Mouse (Mus musculus) WW6 (cell line): ENCODE measurements around the gene Rapgef3.

Source experiments
- DNase-seq: peaks from one replicate; pipeline ENCODE4 v3.0.0-alpha.2; 2013; ENCODE audit warnings: low read depth, low spot score

Rapgef3 gene

DNA sequence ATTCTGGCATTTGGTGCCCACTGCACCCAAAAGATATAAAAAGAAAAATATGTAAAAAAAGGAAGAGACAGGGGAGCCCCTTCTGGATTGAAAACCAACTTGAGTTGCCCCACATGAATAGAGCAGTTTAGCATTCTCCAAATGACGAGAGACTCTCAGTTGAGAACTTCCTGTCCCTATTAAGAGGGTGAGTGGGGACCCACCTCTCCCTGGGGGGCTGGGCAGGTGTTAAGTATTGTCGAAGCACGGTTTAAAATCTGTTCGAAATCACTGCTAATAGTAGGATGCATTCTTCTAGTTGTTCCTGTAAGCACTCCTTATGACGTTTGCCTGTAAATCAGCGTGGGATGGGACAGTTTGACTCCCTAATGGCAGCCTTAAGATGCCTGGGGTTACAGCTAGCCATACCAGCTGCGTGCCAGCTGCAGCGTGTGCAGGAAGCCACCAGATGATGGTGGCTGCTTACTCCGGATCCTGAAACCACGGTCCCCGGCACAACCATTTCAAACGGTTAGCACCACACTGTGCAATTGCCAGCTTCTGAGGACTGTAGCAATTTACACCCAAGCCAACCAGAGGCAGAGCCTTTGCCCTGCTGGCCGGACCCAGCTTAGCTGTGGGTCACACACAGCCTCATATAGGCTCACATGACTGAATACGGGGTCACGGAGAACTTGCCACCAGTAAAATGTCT lies 46.6 kb downstream of the Rapgef3 start:
- no peak for DNase-seq

GRCm38 (mm10) chr15:97720026-97720675 lies 47.6 kb downstream of the Rapgef3 start:
- DNase-seq, result no peak

DNA sequence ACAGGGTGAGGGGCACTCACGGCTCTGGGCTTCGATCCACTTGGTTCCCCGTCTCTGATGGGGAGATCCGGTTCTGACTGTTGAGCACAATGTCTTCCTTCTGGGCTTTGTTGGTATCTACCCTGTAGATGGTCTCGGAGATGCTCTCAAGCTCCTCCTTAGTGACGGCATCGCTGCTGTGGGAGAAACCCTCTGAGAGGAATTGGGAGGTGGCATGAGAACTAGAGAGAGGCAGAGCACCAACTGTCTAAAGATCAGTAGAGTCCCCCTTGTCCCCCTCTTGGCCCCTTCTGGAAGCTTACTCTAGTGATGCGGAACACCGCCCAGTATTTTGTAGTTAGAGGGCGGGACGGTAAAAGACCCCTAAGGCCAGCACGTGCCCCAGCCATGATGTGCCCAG lies 48.3 kb downstream of the Rapgef3 start:
- DNase-seq, result no peak

- DNase-seq, result no peak
These were observed 49.1 kb downstream of the Rapgef3 start for GRCm38 (mm10) chr15:97718535-97719155.

DNA sequence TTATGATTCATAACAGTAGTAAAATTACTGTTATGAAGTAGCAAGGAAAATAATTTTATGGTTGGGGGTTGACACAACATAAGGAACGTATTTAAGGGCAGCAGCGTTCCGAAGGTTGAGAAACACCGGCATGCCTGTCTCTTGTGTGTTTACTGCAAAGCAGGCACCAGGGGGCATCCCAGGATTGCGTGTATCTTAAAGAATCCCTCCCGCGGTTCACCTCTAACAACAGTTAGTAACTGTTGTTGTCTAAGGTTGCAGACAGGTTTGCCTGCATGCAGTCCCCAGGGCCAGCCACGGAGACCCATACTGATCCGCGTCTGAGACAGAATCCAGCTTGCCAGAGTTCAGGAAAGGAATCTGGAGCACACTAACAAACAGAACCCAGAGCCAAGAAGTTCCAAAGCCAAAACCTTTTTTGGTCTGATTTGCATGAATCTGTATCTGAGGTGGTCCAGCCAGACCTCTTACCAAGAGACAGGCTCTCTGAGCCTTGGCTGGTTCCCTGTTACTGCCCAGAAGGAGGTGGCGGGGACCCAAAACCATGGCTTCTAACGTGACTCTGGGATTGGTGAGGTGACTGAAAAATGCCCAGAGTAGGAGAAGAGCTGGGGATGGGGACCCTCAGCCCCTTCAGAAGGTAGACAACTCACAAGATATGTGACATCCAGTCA lies 49.8 kb downstream of the Rapgef3 start:
- DNase-seq, result peak; percentile 34

- DNase-seq, result no peak
These were observed 51.0 kb downstream of the Rapgef3 start for GRCm38 (mm10) chr15:97716782-97717181.

DNA sequence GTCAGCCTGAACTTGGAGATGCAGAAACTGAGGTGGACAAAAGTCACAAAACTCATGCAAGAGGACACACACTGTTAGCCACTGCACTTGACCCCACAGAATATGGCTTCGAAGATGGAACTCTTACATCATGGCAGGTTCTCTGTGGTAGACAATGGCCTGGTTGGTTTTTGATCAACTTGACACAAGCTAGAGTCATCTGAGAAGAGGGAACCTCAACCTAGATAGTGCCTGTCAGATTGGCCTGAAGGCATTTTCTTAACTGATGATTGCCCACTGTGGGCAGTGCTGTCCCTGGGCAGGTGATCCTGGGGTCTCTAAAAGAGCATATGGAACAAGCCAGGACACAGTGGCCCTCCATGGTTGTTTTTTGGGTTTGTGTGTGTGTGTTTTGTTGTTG lies 52.0 kb downstream of the Rapgef3 start:
- DNase-seq, result no peak

DNA sequence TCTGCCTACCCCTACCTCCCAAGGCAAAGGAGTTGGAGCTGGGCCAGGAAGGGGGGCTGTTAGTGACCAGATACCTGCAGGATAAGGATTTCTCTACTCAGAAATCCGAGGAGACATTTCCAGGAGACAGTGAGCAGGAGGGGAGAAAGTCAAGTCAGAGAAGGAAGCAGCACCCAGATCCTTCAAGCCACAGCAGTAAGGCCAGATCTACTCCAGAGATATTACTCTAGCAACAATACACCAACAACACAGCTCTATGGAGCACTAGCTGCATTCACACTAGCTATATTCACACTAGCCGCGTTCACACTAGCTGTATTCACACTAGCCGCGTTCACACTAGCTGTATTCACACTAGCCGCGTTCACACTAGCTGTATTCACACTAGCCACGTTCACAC lies 52.7 kb downstream of the Rapgef3 start:
- DNase-seq, result no peak

- DNase-seq, result no peak
These were observed 55.2 kb downstream of the Rapgef3 start for GRCm38 (mm10) chr15:97712546-97712945.

GRCm38 (mm10) chr15:97710906-97711305 lies 56.9 kb downstream of the Rapgef3 start:
- DNase-seq, result no peak

DNA sequence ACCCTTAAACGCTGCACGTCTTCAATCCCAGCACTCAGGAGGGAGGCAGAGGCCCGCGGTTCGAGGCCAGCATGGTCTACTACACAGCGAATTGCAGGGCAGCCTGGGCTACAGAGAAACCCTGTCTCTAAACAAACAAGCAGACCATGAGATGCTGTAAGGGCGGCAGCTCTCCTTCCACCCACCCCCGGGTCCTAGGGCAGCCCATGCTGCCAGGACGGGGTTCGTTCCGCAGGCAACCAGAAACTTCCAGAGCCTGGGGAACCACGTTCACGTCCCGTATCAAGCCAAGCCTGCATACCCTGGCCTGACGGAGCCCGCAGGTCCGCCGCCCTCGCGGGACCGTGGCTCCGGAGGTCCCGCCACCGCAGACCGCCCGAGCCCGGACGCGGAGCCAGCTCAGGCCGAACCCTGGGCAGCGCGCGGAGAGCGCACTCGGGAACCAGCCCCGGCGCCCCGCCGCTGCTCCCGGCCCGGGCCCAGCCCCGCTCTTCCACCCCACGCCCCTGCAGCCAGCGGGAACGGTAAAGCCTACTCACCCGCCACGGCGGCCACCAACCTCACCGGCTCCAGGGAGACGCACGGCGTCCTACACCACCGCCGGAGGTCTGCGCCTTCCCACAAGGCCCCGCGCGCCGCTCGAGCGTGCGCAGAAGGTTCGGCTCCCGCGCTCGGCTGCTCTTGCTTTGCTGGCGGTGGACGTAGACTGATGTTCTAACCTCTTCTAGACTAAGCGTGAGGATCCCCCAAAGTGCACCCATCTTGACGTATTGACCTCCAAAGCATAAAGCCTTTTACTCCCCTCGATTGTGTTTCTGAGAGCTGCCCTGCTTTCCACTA lies 62.3 kb downstream of the Rapgef3 start, which contains the start of gene Rpap3:
Rpap3 (minus strand) TSS at position 615 of the 840 bp plus-strand sequence.
- DNase-seq, result peak; percentile 55

DNA sequence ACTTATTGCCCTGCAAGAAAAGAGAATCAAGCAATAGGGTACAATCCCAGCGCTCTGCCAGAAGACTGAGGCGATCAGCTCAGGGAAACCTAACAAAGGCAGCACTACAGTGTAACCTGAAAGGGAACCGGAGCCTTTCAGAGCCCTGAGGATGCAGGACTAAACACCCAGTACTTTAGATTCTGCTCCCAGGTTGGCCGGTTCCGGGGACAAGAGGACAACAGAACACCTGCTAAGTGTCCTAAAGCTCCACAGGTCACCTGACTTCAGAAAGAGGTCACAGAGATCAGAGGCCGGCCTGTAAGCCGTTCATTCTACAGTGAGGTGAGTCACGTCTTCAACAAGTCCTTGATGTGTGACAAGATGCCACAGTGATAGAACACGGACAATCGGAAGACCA lies 71.2 kb downstream of the Rapgef3 start:
- no peak for DNase-seq
